Mouse (Mus musculus) embryonic facial prominence, embryonic 15.5 days (tissue): Measurements from ENCODE around the gene Nub1. TPM values are rescaled to one million over a fixed set of nuclear protein-coding genes. Genes with fewer than 3 reads are reported as not detected.

Source experiments
- ATAC-seq: fragments of 200-750 bp; cut with Nextera tagmentation; 2 replicates; pipeline ENCODE4 v1.8.0; 2017; ENCODE audit warnings: low read depth, moderate TSS enrichment; ENCODE audit not compliant: insufficient number of reproducible peaks, low FRiP score, low TSS enrichment
- H3K27ac ChIP-seq: fragments of 300-500 bp; sonication (generic); replicated peaks from 2 replicates; pipeline ENCODE4 v1.5.1; 2015; ENCODE audit warnings: mild to moderate bottlenecking, inconsistent platforms
- H3K27me3 ChIP-seq: fragments of 300-500 bp; sonication (generic); 2 replicates; pipeline ENCODE4 v1.6.1; 2015; ENCODE audit warnings: inconsistent platforms
- H3K36me3 ChIP-seq: fragments of 300-500 bp; sonication (generic); 2 replicates; pipeline ENCODE4 v1.6.1; 2015; ENCODE audit warnings: mild to moderate bottlenecking, inconsistent platforms
- H3K4me1 ChIP-seq: fragments of 300-500 bp; sonication (generic); 2 replicates; pipeline ENCODE4 v1.6.1; 2015; ENCODE audit warnings: inconsistent platforms
- H3K4me2 ChIP-seq: fragments of 300-500 bp; sonication (generic); replicated peaks from 2 replicates; pipeline ENCODE4 v1.6.1; 2015; ENCODE audit warnings: mild to moderate bottlenecking, inconsistent platforms
- H3K4me3 ChIP-seq: fragments of 300-500 bp; sonication (generic); replicated peaks from 2 replicates; pipeline ENCODE4 v1.5.1; 2015; ENCODE audit warnings: mild to moderate bottlenecking, inconsistent platforms
- H3K9ac ChIP-seq: fragments of 300-500 bp; sonication (generic); 2 replicates; pipeline ENCODE4 v1.6.1; 2015; ENCODE audit warnings: inconsistent platforms
- H3K9me3 ChIP-seq: fragments of 300-500 bp; sonication (generic); replicated peaks from 2 replicates; pipeline ENCODE4 v1.6.1; 2016; ENCODE audit warnings: inconsistent platforms
- WGBS: fragments of 180-500 bp; shearing (Covaris S2); methylation state at CpG from one replicate; pipeline ENCODE4 v1.1.7; 2015; 5-methylcytosine and 5-hydroxymethylcytosine counted together
- polyA plus RNA-seq: library from polyadenylated mRNA; unstranded; fragments of >200 nt; fragmentation: Nextera tagmentation; extraction: Ambion mirVana; gene quantifications from 2 replicates; pipeline ENCODE4 v1.2.1, GENCODE M21; 2015

Gene Nub1
- polyA plus RNA-seq, 1 experiment from 2014 or later, result 34.4 TPM

- WGBS, result 80% methylated on average over 8 of the region's 8 CpGs
- Histone ChIP-seq H3K4me1 (no peaks in the 10 kb centered on the region), H3K27me3 (no peaks in the 10 kb centered on the region), H3K27ac (no peak overlapping the region), H3K4me3 (no peak overlapping the region), H3K9ac (no peak overlapping the region), H3K4me2 (no peak overlapping the region), H3K36me3 (peaks cover 99% of the 10 kb centered on the region), H3K9me3 (no peaks in the 10 kb centered on the region)
- ATAC-seq, result no peak
Observed at GRCm38 (mm10) chr5:24704615-24705014, 19.3 kb downstream of the Nub1 start.

GRCm38 (mm10) chr5:24709962-24710361 is 24.6 kb downstream of the Nub1 start:
- WGBS, result 58% methylated on average over 2 of the region's 2 CpGs

GRCm38 (mm10) chr5:24711615-24712014 is 26.3 kb downstream of the Nub1 start:
- WGBS, result 97% methylated on average over 6 of the region's 6 CpGs
- H3K4me1 ChIP-seq, result no peaks in the 10 kb centered on the region
- H3K27me3 ChIP-seq, result no peaks in the 10 kb centered on the region
- peaks cover 88% of the 10 kb centered on the region for H3K36me3 ChIP-seq
- ATAC-seq, result no peak
- H3K27ac ChIP-seq, result no peak overlapping the region
- no peak overlapping the region for H3K4me3 ChIP-seq
- H3K4me2 ChIP-seq, result no peak overlapping the region
- no peak overlapping the region for H3K9ac ChIP-seq
- no peaks in the 10 kb centered on the region for H3K9me3 ChIP-seq

More at GRCm38 (mm10) chr5:24709962-24710361, 24.6 kb downstream of the Nub1 start:
- Histone ChIP-seq H3K9ac (no peak overlapping the region), H3K4me1 (no peaks in the 10 kb centered on the region), H3K27me3 (no peaks in the 10 kb centered on the region), H3K4me3 (no peak overlapping the region), H3K36me3 (peaks cover 96% of the 10 kb centered on the region), H3K4me2 (no peak overlapping the region), H3K9me3 (no peaks in the 10 kb centered on the region), H3K27ac (no peak overlapping the region)
- no peak for ATAC-seq

- Histone ChIP-seq H3K4me1 (no peaks in the 10 kb centered on the region), H3K27me3 (no peaks in the 10 kb centered on the region), H3K4me3 (no peak overlapping the region), H3K4me2 (no peak overlapping the region), H3K36me3 (peaks cover 84% of the 10 kb centered on the region), H3K9ac (no peak overlapping the region), H3K9me3 (no peaks in the 10 kb centered on the region), H3K27ac (no peak overlapping the region)
- WGBS, result 92% methylated on average over 2 of the region's 2 CpGs
- ATAC-seq, result no peak
Observed at GRCm38 (mm10) chr5:24713199-24713598, 27.9 kb downstream of the Nub1 start.

GRCm38 (mm10) chr5:24713987-24714386 is 28.7 kb downstream of the Nub1 start:
- ATAC-seq, result no peak
- no peak overlapping the region for H3K27ac ChIP-seq
- H3K9ac ChIP-seq, result no peak overlapping the region
- H3K27me3 ChIP-seq, result no peaks in the 10 kb centered on the region
- 89% methylated on average over 6 of the region's 6 CpGs for WGBS
- H3K4me1 ChIP-seq, result no peaks in the 10 kb centered on the region
- H3K4me3 ChIP-seq, result no peak overlapping the region
- H3K9me3 ChIP-seq, result no peaks in the 10 kb centered on the region
- H3K4me2 ChIP-seq, result no peak overlapping the region
- H3K36me3 ChIP-seq, result peaks cover 81% of the 10 kb centered on the region

GRCm38 (mm10) chr5:24718076-24718475 is 32.7 kb downstream of the Nub1 start:
- ATAC-seq, result no peak
- peaks cover 61% of the 10 kb centered on the region for H3K36me3 ChIP-seq
- WGBS, result 93% methylated on average over 6 of the region's 6 CpGs

GRCm38 (mm10) chr5:24719852-24720251 is 34.5 kb downstream of the Nub1 start:
- H3K4me1 ChIP-seq, result peaks cover 10% of the 10 kb centered on the region
- H3K36me3 ChIP-seq, result peaks cover 45% of the 10 kb centered on the region
- ATAC-seq, result no peak
- no peak overlapping the region for H3K4me3 ChIP-seq
- H3K9ac ChIP-seq, result no peak overlapping the region
- H3K9me3 ChIP-seq, result no peaks in the 10 kb centered on the region
- H3K4me2 ChIP-seq, result no peak overlapping the region
- no peaks in the 10 kb centered on the region for H3K27me3 ChIP-seq
- 85% methylated on average over 3 of the region's 3 CpGs for WGBS
- H3K27ac ChIP-seq, result no peak overlapping the region

More at GRCm38 (mm10) chr5:24718076-24718475, 32.7 kb downstream of the Nub1 start:
- Histone ChIP-seq H3K9ac (no peak overlapping the region), H3K27ac (no peak overlapping the region), H3K27me3 (no peaks in the 10 kb centered on the region), H3K4me3 (no peak overlapping the region), H3K4me1 (no peaks in the 10 kb centered on the region), H3K4me2 (no peak overlapping the region), H3K9me3 (no peaks in the 10 kb centered on the region)

- Histone ChIP-seq H3K27me3 (no peaks in the 10 kb centered on the region), H3K36me3 (peaks cover 18% of the 10 kb centered on the region), H3K4me3 (no peak overlapping the region), H3K4me2 (no peak overlapping the region), H3K9ac (no peak overlapping the region), H3K4me1 (peaks cover 40% of the 10 kb centered on the region), H3K9me3 (no peaks in the 10 kb centered on the region), H3K27ac (peak overlapping the region; percentile 84)
- WGBS, result 55% methylated on average over 11 of the region's 11 CpGs
- ATAC-seq, result no peak
Observed at GRCm38 (mm10) chr5:24723527-24724269, 38.4 kb downstream of the Nub1 start.

- H3K4me3 ChIP-seq, result no peak overlapping the region
- no peak overlapping the region for H3K9ac ChIP-seq
- peak overlapping the region; percentile 84 for H3K27ac ChIP-seq
- no peak for ATAC-seq
- peaks cover 18% of the 10 kb centered on the region for H3K36me3 ChIP-seq
- H3K4me2 ChIP-seq, result peak overlapping the region; percentile 22; the same call in 1 of the 2 replicates
- no peaks in the 10 kb centered on the region for H3K27me3 ChIP-seq
- H3K4me1 ChIP-seq, result peaks cover 42% of the 10 kb centered on the region
- WGBS, result 52% methylated on average over 5 of the region's 5 CpGs
- no peaks in the 10 kb centered on the region for H3K9me3 ChIP-seq
Observed at GRCm38 (mm10) chr5:24724270-24724634, 38.9 kb downstream of the Nub1 start.

- no peaks in the 10 kb centered on the region for H3K27me3 ChIP-seq
- H3K4me2 ChIP-seq, result peak overlapping the region; percentile 22
- H3K9me3 ChIP-seq, result no peaks in the 10 kb centered on the region
- H3K27ac ChIP-seq, result peak overlapping the region; percentile 84
- peak; percentile 66; the same call in 1 of the 2 replicates for ATAC-seq
- H3K9ac ChIP-seq, result no peak overlapping the region
- peaks cover 47% of the 10 kb centered on the region for H3K4me1 ChIP-seq
- H3K4me3 ChIP-seq, result no peak overlapping the region
- peaks cover 18% of the 10 kb centered on the region for H3K36me3 ChIP-seq
- WGBS, result 29% methylated on average over 5 of the region's 5 CpGs
Observed at GRCm38 (mm10) chr5:24724805-24725204, 39.5 kb downstream of the Nub1 start.

- WGBS, result 54% methylated on average over 6 of the region's 6 CpGs
- H3K27ac ChIP-seq, result peak overlapping the region; percentile 84
- H3K9me3 ChIP-seq, result no peaks in the 10 kb centered on the region
- no peak overlapping the region for H3K4me3 ChIP-seq
- no peaks in the 10 kb centered on the region for H3K27me3 ChIP-seq
- H3K9ac ChIP-seq, result no peak overlapping the region
- H3K4me1 ChIP-seq, result peaks cover 57% of the 10 kb centered on the region
- no peak overlapping the region for H3K4me2 ChIP-seq
- H3K36me3 ChIP-seq, result peaks cover 14% of the 10 kb centered on the region
- no peak for ATAC-seq
Observed at GRCm38 (mm10) chr5:24725897-24726296, 40.6 kb downstream of the Nub1 start.
